Mouse (Mus musculus) brown adipose tissue, adult 24 weeks (tissue): ENCODE data around the gene St5. TPM values are rescaled to one million over a fixed set of nuclear protein-coding genes. Genes with fewer than 3 reads are reported as not detected.

Experiments
- H3K27ac ChIP-seq: fragments of 200-500 bp; replicated peaks from 2 replicates; pipeline ENCODE4 v1.5.1; 2012; ENCODE audit warnings: low read depth, mild to moderate bottlenecking, low read length
- H3K4me1 ChIP-seq: fragments of 200-500 bp; 2 replicates; pipeline ENCODE4 v1.6.1; 2012; ENCODE audit warnings: low read length, mixed read lengths; ENCODE audit not compliant: control insufficient read depth, insufficient read depth, insufficient read length
- H3K4me3 ChIP-seq: fragments of 200-500 bp; 2 replicates; pipeline ENCODE4 v1.5.1; 2012; ENCODE audit warnings: low read depth, mild to moderate bottlenecking, low read length, moderate library complexity; ENCODE audit not compliant: insufficient read depth
- polyA plus RNA-seq: library from polyadenylated mRNA; stranded (reverse); fragments of >200 nt; gene quantifications from 2 replicates; pipeline ENCODE4 v1.2.4, GENCODE M21; 2012; ENCODE audit not compliant: missing spikeins, insufficient read depth, insufficient read length

St5 gene
- polyA plus RNA-seq, 1 experiment: 13.4 TPM

- Histone ChIP-seq H3K4me1 (peaks cover 4% of the 10 kb centered on the region; the same call in 1 of the 2 replicates), H3K4me3 (no peak overlapping the region), H3K27ac (no peak overlapping the region)
These were observed 186.9 kb downstream of the St5 start for GRCm38 (mm10) chr7:109516500-109516899.

- Histone ChIP-seq H3K4me1 (no peaks in the 10 kb centered on the region), H3K4me3 (no peak overlapping the region), H3K27ac (no peak overlapping the region)
These were observed 191.6 kb downstream of the St5 start for GRCm38 (mm10) chr7:109511838-109512237.

- Histone ChIP-seq H3K27ac (no peak overlapping the region), H3K4me1 (no peaks in the 10 kb centered on the region), H3K4me3 (no peak overlapping the region)
These were observed 192.6 kb downstream of the St5 start for GRCm38 (mm10) chr7:109510799-109511198.

- Histone ChIP-seq H3K4me1 (no peaks in the 10 kb centered on the region), H3K27ac (no peak within 1 kb of the TSS), H3K4me3 (no peak within 1 kb of the TSS)
These were observed 195.4 kb downstream of the St5 start, which contains the start of gene Trim66 for GRCm38 (mm10) chr7:109508034-109508433. Gene Trim66 (minus strand): TSS chr7:109508134.

GRCm38 (mm10) chr7:109507572-109507971, 195.8 kb downstream of the St5 start:
- Histone ChIP-seq H3K4me3 (no peak overlapping the region), H3K4me1 (no peaks in the 10 kb centered on the region), H3K27ac (no peak overlapping the region)

GRCm38 (mm10) chr7:109507119-109507518, 196.3 kb downstream of the St5 start:
- Histone ChIP-seq H3K27ac (no peak overlapping the region), H3K4me3 (no peak overlapping the region)

GRCm38 (mm10) chr7:109497507-109497906, 205.9 kb downstream of the St5 start:
- no peak overlapping the region for H3K27ac ChIP-seq
- peaks cover 8% of the 10 kb centered on the region; the same call in 1 of the 2 replicates for H3K4me1 ChIP-seq
- no peak overlapping the region for H3K4me3 ChIP-seq

More at GRCm38 (mm10) chr7:109507119-109507518, 196.3 kb downstream of the St5 start:
- no peaks in the 10 kb centered on the region for H3K4me1 ChIP-seq

- Histone ChIP-seq H3K4me3 (no peak overlapping the region), H3K4me1 (peaks cover 8% of the 10 kb centered on the region; the same call in 1 of the 2 replicates), H3K27ac (no peak overlapping the region)
These were observed 209.8 kb downstream of the St5 start for GRCm38 (mm10) chr7:109493319-109494316.

GRCm38 (mm10) chr7:109492616-109493318, 210.6 kb downstream of the St5 start:
- peaks cover 8% of the 10 kb centered on the region; the same call in 1 of the 2 replicates for H3K4me1 ChIP-seq
- H3K4me3 ChIP-seq: no peak overlapping the region
- no peak overlapping the region for H3K27ac ChIP-seq

- Histone ChIP-seq H3K4me1 (no peaks in the 10 kb centered on the region), H3K4me3 (no peak overlapping the region), H3K27ac (no peak overlapping the region)
These were observed 219.2 kb downstream of the St5 start for GRCm38 (mm10) chr7:109484221-109484620.

GRCm38 (mm10) chr7:109480765-109481197, 222.6 kb downstream of the St5 start:
- no peaks in the 10 kb centered on the region for H3K4me1 ChIP-seq
- H3K27ac ChIP-seq: no peak overlapping the region
- H3K4me3 ChIP-seq: 0 out of 2 replicates have a peak overlapping the region, but pooled peaks have one; percentile 23

GRCm38 (mm10) chr7:109477926-109478325, 225.5 kb downstream of the St5 start:
- Histone ChIP-seq H3K27ac (no peak overlapping the region), H3K4me1 (no peaks in the 10 kb centered on the region), H3K4me3 (no peak overlapping the region)
